Mouse (Mus musculus) heart, postnatal 0 days (tissue): ENCODE results near the gene Cav3.

Experiments
- CTCF ChIP-seq: IDR thresholded peaks from 2 replicates; pipeline ENCODE4 v1.5.1; 2016; ENCODE audit warnings: antibody characterized with exemption, control low read depth, low read depth
- EP300 ChIP-seq: IDR thresholded peaks from 2 replicates; pipeline ENCODE4 v1.6.1; 2016; ENCODE audit warnings: antibody characterized with exemption, low read depth

DNA sequence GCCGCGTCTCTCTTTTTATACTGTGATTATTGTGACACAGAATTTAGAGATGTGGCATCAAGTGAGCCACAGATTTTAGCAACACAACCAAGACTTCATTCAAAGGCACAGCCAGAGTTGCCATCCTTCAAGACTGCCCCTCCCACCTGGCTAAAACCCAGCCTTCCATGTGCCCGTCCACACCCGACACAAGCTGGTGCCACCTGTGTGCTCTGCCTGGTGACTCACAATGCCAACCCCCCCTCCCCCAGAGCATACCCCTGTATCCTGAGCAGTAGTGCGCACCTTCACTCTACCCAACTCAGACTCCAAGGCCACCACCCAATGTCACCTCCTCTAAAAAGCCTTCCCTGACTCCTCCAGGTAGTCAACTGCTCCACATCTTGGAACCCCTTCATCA, 2.2 kb downstream of the Cav3 start:
- TF ChIP-seq CTCF (no peak), EP300 (no peak)
